ENCODE assay signal across 11 mouse cellular contexts in genomic region chr1:74435563-74435962, GRCm38 (mm10). TPM values are rescaled to one million over a fixed set of nuclear protein-coding genes. Genes with fewer than 3 reads are reported as not detected.
DNase-seq lines count a peak whose midpoint lies in the region; ATAC-seq and TF ChIP-seq lines count a peak whose summit lies in the region.
"Had no signal": no experiment of that assay in that cellular context is flagged by ENCODE, and none has a peak within 500 bp of the region (broad histone marks: within the 10 kb centered on the region; RNA-seq: fewer than 3 reads in every experiment).

No protein-coding gene starts in this region.

- WGBS in intestine, postnatal 0 days, result 42% methylated on average over 6 of the region's 6 CpGs

- DNase-seq in c-Kit-positive CD71-negative TER-119-negative erythroid progenitor cells, embryonic 14.5 days (ENCODE audit: low read depth), result peak; percentile 25
- peak; percentile 69 for DNase-seq in lung, postnatal 36 days
- peak; percentile 44 for DNase-seq in thymus, postnatal 14 days
- no peak for DNase-seq in left cerebral cortex, adult 11 months (ENCODE audit: low spot score)
- no peak for DNase-seq in gastrocnemius, postnatal 10 days
- DNase-seq in ovary, postnatal 14 days (ENCODE audit: low spot score), result no peak
- DNase-seq: retina, postnatal 1 day had no signal

- H3K27me3 ChIP-seq in intestine, postnatal 0 days (replicated peaks; ENCODE audit: control insufficient read depth, insufficient read depth, low read length), result no peaks in the 10 kb centered on the region
- H3K27me3 ChIP-seq: limb, embryonic 15.5 days had no signal

- peaks cover 10% of the 10 kb centered on the region for H3K4me1 ChIP-seq in intestine, postnatal 0 days (replicated peaks; ENCODE audit: control insufficient read depth, insufficient read depth, low read length)
- H3K4me1 ChIP-seq: limb, embryonic 15.5 days had no signal

- no peaks in the 10 kb centered on the region for H3K9me3 ChIP-seq in intestine, postnatal 0 days (ENCODE audit: control insufficient read depth)
- H3K9me3 ChIP-seq: limb, embryonic 15.5 days had no signal

- no peak overlapping the region for H3K4me2 ChIP-seq in intestine, postnatal 0 days (replicated peaks; ENCODE audit: low read depth)
- H3K4me2 ChIP-seq: limb, embryonic 15.5 days had no signal

- peak overlapping the region; percentile 82 for H3K27ac ChIP-seq in intestine, postnatal 0 days (ENCODE audit: low read depth, low read length)
- H3K27ac ChIP-seq: hindbrain, postnatal 0 days; limb, embryonic 15.5 days had no signal

- H3K36me3 ChIP-seq in intestine, postnatal 0 days (ENCODE audit: control insufficient read depth, insufficient read depth), result peaks cover 49% of the 10 kb centered on the region

- H3K9ac ChIP-seq in intestine, postnatal 0 days (ENCODE audit: low read depth, low read length), result no peak overlapping the region
- H3K9ac ChIP-seq: limb, embryonic 15.5 days had no signal

- no peak overlapping the region for H3K4me3 ChIP-seq in intestine, postnatal 0 days (ENCODE audit: low read depth, low read length)
- H3K4me3 ChIP-seq: limb, embryonic 15.5 days had no signal

- peak; percentile 71 for ATAC-seq in intestine, postnatal 0 days
- ATAC-seq: hindbrain, postnatal 0 days had no signal

- TF ChIP-seq CTCF in intestine, postnatal 0 days (IDR thresholded peaks at IDR 0.05; ENCODE audit: low read depth), result no peak

RNA-seq across cellular contexts. Expression of gene Vil1, which starts 26.4 kb away (rescaled TPM):
- 217 and 244 TPM in 2 replicates for polyA plus RNA-seq in intestine, postnatal 0 days (2015; fragmentation: Nextera tagmentation; extraction: Ambion mirVana)
- total RNA-seq in gastrocnemius, postnatal 10 days (2021), result under 1 TPM; 0.09 to 0.16 TPM
- total RNA-seq: gastrocnemius, adult 8-10 months had no signal

RNA-seq across cellular contexts. Expression of gene Ctdsp1, which starts 44.3 kb away (rescaled TPM):
- polyA plus RNA-seq in intestine, postnatal 0 days (2015; fragmentation: Nextera tagmentation; extraction: Ambion mirVana), result 48.9 and 52.4 TPM in 2 replicates
- 100 to 1,000 TPM in 1 of 2 experiments, 10 to 100 TPM in 1; 99.4 to 103 TPM for total RNA-seq in gastrocnemius, postnatal 10 days (2021)

Comparison
In these comparisons a context has a peak if more than half of its experiments do, and no peak if none do; other contexts are left out.
1. DNase-seq: peak in c-Kit-positive CD71-negative TER-119-negative erythroid progenitor cells, embryonic 14.5 days (single experiment), lung, postnatal 36 days (single experiment) and thymus, postnatal 14 days (single experiment); none in left cerebral cortex, adult 11 months (single experiment), gastrocnemius, postnatal 10 days (single experiment) and ovary, postnatal 14 days (single experiment).